Mouse (Mus musculus) liver (tissue): ENCODE measurements around the gene Lats1.

Experiments
- DNase-seq: peaks from one replicate; pipeline ENCODE4 v3.0.0-alpha.2; 2020; ENCODE audit warnings: mixed read lengths

Lats1 gene

GRCm38 (mm10) chr10:7680731-7681301, at the start of gene Lats1, which contains the start of gene Pcmt1:
TSS of gene Lats1 (plus strand) at chr10:7681214.
TSS of gene Pcmt1 (minus strand) at chr10:7681136.
- DNase-seq, result peak; percentile 88

GRCm38 (mm10) chr10:7640366-7640765, 40.6 kb upstream of the Lats1 start:
- DNase-seq, result no peak

- no peak for DNase-seq
Measured at GRCm38 (mm10) chr10:7645911-7646310, 35.1 kb upstream of the Lats1 start.

- no peak for DNase-seq
Measured at GRCm38 (mm10) chr10:7649059-7649458, 32.0 kb upstream of the Lats1 start.

- DNase-seq, result no peak
Measured at GRCm38 (mm10) chr10:7651057-7651456, 30.0 kb upstream of the Lats1 start.

- DNase-seq, result peak; percentile 83
Measured at GRCm38 (mm10) chr10:7662471-7663141, 18.4 kb upstream of the Lats1 start.

GRCm38 (mm10) chr10:7663159-7664026, 17.6 kb upstream of the Lats1 start:
- DNase-seq, result peak; percentile 94

- DNase-seq, result no peak
Measured at GRCm38 (mm10) chr10:7664027-7664526, 16.9 kb upstream of the Lats1 start.

GRCm38 (mm10) chr10:7664889-7665288, 16.1 kb upstream of the Lats1 start:
- peak; percentile 15 for DNase-seq

GRCm38 (mm10) chr10:7667342-7667802, 13.6 kb upstream of the Lats1 start, which contains the start of gene Nup43:
TSS of gene Nup43 (plus strand) at chr10:7667503.
- peak; percentile 89 for DNase-seq

GRCm38 (mm10) chr10:7673673-7674072, 7.3 kb upstream of the Lats1 start:
- peak; percentile 23 for DNase-seq

- peak; percentile 77 for DNase-seq
Measured at GRCm38 (mm10) chr10:7681343-7682025, 470 bp downstream of the Lats1 start.

- DNase-seq, result no peak
Measured at GRCm38 (mm10) chr10:7682249-7682648, 1.2 kb downstream of the Lats1 start.

GRCm38 (mm10) chr10:7686902-7687301, 5.9 kb downstream of the Lats1 start:
- DNase-seq, result no peak

GRCm38 (mm10) chr10:7695286-7695685, 14.3 kb downstream of the Lats1 start:
- DNase-seq, result no peak

- no peak for DNase-seq
Measured at GRCm38 (mm10) chr10:7700120-7700519, 19.1 kb downstream of the Lats1 start.

GRCm38 (mm10) chr10:7702586-7702985, 21.6 kb downstream of the Lats1 start:
- no peak for DNase-seq

GRCm38 (mm10) chr10:7710121-7710520, 29.1 kb downstream of the Lats1 start:
- DNase-seq, result no peak

GRCm38 (mm10) chr10:7712506-7712905, 31.5 kb downstream of the Lats1 start:
- no peak for DNase-seq

- no peak for DNase-seq
Measured at GRCm38 (mm10) chr10:7715056-7715455, 34.0 kb downstream of the Lats1 start.

- DNase-seq, result peak; percentile 99
Measured at GRCm38 (mm10) chr10:7725751-7726500, 44.9 kb downstream of the Lats1 start, which contains the start of gene Katna1. TSS of gene Katna1 (plus strand) at chr10:7726000.

GRCm38 (mm10) chr10:7726501-7726812, 45.4 kb downstream of the Lats1 start:
- DNase-seq, result no peak
